Mouse (Mus musculus): Measurements from ENCODE around the gene Gse1. TPM values are rescaled to one million over a fixed set of nuclear protein-coding genes. Genes with fewer than 3 reads are reported as not detected.

The Gse1 gene
- polyA plus RNA-seq, 1 experiment from 2014 or later, result 11.3 TPM

- no peak overlapping the region for H3K4me3 ChIP-seq (ENCODE audit: low read length)
- no peak overlapping the region for H3K27ac ChIP-seq (ENCODE audit: low read depth, low read length)
- H3K9me3 ChIP-seq (ENCODE audit: control insufficient read depth, low read length), result peaks cover 2% of the 10 kb centered on the region; the same call in 1 of the 2 replicates
- no peaks in the 10 kb centered on the region for H3K4me1 ChIP-seq (ENCODE audit: control insufficient read depth, insufficient read depth, low read length)
- H3K4me2 ChIP-seq (replicated peaks; ENCODE audit: low read depth, low read length), result no peak overlapping the region
- no peak; the same call in 1 of the 2 replicates for ATAC-seq (ENCODE audit: low FRiP score, low TSS enrichment)
- H3K36me3 ChIP-seq (ENCODE audit: control insufficient read depth, insufficient read depth, low read length), result 0 out of 2 replicates have a peak, but pooled peaks cover 3% of the 10 kb centered on the region
- H3K9ac ChIP-seq (ENCODE audit: low read depth, low read length), result no peak overlapping the region
- WGBS, result 87% methylated on average over 5 of the region's 5 CpGs
- H3K27me3 ChIP-seq (ENCODE audit: control insufficient read depth, insufficient read depth, low read length), result no peaks in the 10 kb centered on the region
These were observed 15.7 kb downstream of the Gse1 start for GRCm38 (mm10) chr8:120243916-120244451.

GRCm38 (mm10) chr8:120244553-120244952 is 16.3 kb downstream of the Gse1 start:
- 91% methylated on average over 10 of the region's 10 CpGs for WGBS
- Histone ChIP-seq H3K36me3 (ENCODE audit: control insufficient read depth, insufficient read depth, low read length) (0 out of 2 replicates have a peak, but pooled peaks cover 3% of the 10 kb centered on the region), H3K27ac (ENCODE audit: low read depth, low read length) (no peak overlapping the region), H3K9me3 (ENCODE audit: control insufficient read depth, low read length) (peaks cover 2% of the 10 kb centered on the region; the same call in 1 of the 2 replicates), H3K4me3 (ENCODE audit: low read length) (no peak overlapping the region), H3K27me3 (ENCODE audit: control insufficient read depth, insufficient read depth, low read length) (no peaks in the 10 kb centered on the region), H3K4me2 (replicated peaks; ENCODE audit: low read depth, low read length) (no peak overlapping the region), H3K9ac (ENCODE audit: low read depth, low read length) (no peak overlapping the region), H3K4me1 (ENCODE audit: control insufficient read depth, insufficient read depth, low read length) (no peaks in the 10 kb centered on the region)
- ATAC-seq (ENCODE audit: low FRiP score, low TSS enrichment), result no peak

GRCm38 (mm10) chr8:120247618-120248017 is 19.4 kb downstream of the Gse1 start:
- Histone ChIP-seq H3K4me1 (ENCODE audit: control insufficient read depth, insufficient read depth, low read length) (peaks cover 13% of the 10 kb centered on the region), H3K36me3 (ENCODE audit: control insufficient read depth, insufficient read depth, low read length) (0 out of 2 replicates have a peak, but pooled peaks cover 3% of the 10 kb centered on the region), H3K27ac (ENCODE audit: low read depth, low read length) (no peak overlapping the region), H3K4me3 (ENCODE audit: low read length) (no peak overlapping the region), H3K4me2 (replicated peaks; ENCODE audit: low read depth, low read length) (no peak overlapping the region), H3K9ac (ENCODE audit: low read depth, low read length) (no peak overlapping the region), H3K27me3 (ENCODE audit: control insufficient read depth, insufficient read depth, low read length) (no peaks in the 10 kb centered on the region), H3K9me3 (ENCODE audit: control insufficient read depth, low read length) (peaks cover 2% of the 10 kb centered on the region; the same call in 1 of the 2 replicates)
- 80% methylated on average over 5 of the region's 5 CpGs for WGBS
- no peak for ATAC-seq (ENCODE audit: low FRiP score, low TSS enrichment)

GRCm38 (mm10) chr8:120248031-120248430 is 19.8 kb downstream of the Gse1 start:
- Histone ChIP-seq H3K4me3 (ENCODE audit: low read length) (no peak overlapping the region), H3K9ac (ENCODE audit: low read depth, low read length) (no peak overlapping the region), H3K36me3 (ENCODE audit: control insufficient read depth, insufficient read depth, low read length) (0 out of 2 replicates have a peak, but pooled peaks cover 3% of the 10 kb centered on the region), H3K27ac (ENCODE audit: low read depth, low read length) (no peak overlapping the region), H3K4me1 (ENCODE audit: control insufficient read depth, insufficient read depth, low read length) (peaks cover 13% of the 10 kb centered on the region), H3K9me3 (ENCODE audit: control insufficient read depth, low read length) (peaks cover 2% of the 10 kb centered on the region; the same call in 1 of the 2 replicates), H3K27me3 (ENCODE audit: control insufficient read depth, insufficient read depth, low read length) (no peaks in the 10 kb centered on the region), H3K4me2 (replicated peaks; ENCODE audit: low read depth, low read length) (no peak overlapping the region)
- 83% methylated on average over 7 of the region's 7 CpGs for WGBS
- no peak for ATAC-seq (ENCODE audit: low FRiP score, low TSS enrichment)

GRCm38 (mm10) chr8:120248451-120248850 is 20.2 kb downstream of the Gse1 start:
- Histone ChIP-seq H3K9me3 (ENCODE audit: control insufficient read depth, low read length) (peaks cover 2% of the 10 kb centered on the region; the same call in 1 of the 2 replicates), H3K4me1 (ENCODE audit: control insufficient read depth, insufficient read depth, low read length) (peaks cover 13% of the 10 kb centered on the region), H3K4me3 (ENCODE audit: low read length) (no peak overlapping the region), H3K36me3 (ENCODE audit: control insufficient read depth, insufficient read depth, low read length) (0 out of 2 replicates have a peak, but pooled peaks cover 3% of the 10 kb centered on the region), H3K27me3 (ENCODE audit: control insufficient read depth, insufficient read depth, low read length) (no peaks in the 10 kb centered on the region), H3K4me2 (replicated peaks; ENCODE audit: low read depth, low read length) (no peak overlapping the region), H3K27ac (ENCODE audit: low read depth, low read length) (no peak overlapping the region), H3K9ac (ENCODE audit: low read depth, low read length) (no peak overlapping the region)
- ATAC-seq (ENCODE audit: low FRiP score, low TSS enrichment), result no peak
- WGBS, result 92% methylated on average over 4 of the region's 4 CpGs

- 82% methylated on average over 9 of the region's 9 CpGs for WGBS
- no peaks in the 10 kb centered on the region for H3K27me3 ChIP-seq (ENCODE audit: control insufficient read depth, insufficient read depth, low read length)
- peaks cover 13% of the 10 kb centered on the region for H3K4me1 ChIP-seq (ENCODE audit: control insufficient read depth, insufficient read depth, low read length)
- H3K9ac ChIP-seq (ENCODE audit: low read depth, low read length), result no peak overlapping the region
- no peak overlapping the region for H3K27ac ChIP-seq (ENCODE audit: low read depth, low read length)
- no peaks in the 10 kb centered on the region for H3K36me3 ChIP-seq (ENCODE audit: control insufficient read depth, insufficient read depth, low read length)
- no peak for ATAC-seq (ENCODE audit: low FRiP score, low TSS enrichment)
- H3K4me3 ChIP-seq (ENCODE audit: low read length), result no peak overlapping the region
- no peak overlapping the region for H3K4me2 ChIP-seq (replicated peaks; ENCODE audit: low read depth, low read length)
- peaks cover 2% of the 10 kb centered on the region; the same call in 1 of the 2 replicates for H3K9me3 ChIP-seq (ENCODE audit: control insufficient read depth, low read length)
These were observed 21.6 kb downstream of the Gse1 start for GRCm38 (mm10) chr8:120249800-120250336.

GRCm38 (mm10) chr8:120250750-120251410 is 22.6 kb downstream of the Gse1 start:
- no peak overlapping the region for H3K9ac ChIP-seq (ENCODE audit: low read depth, low read length)
- H3K4me1 ChIP-seq (ENCODE audit: control insufficient read depth, insufficient read depth, low read length), result peaks cover 13% of the 10 kb centered on the region
- H3K27ac ChIP-seq (ENCODE audit: low read depth, low read length), result peak overlapping the region; percentile 59; the same call in 1 of the 2 replicates
- no peak; the same call in 1 of the 2 replicates for ATAC-seq (ENCODE audit: low FRiP score, low TSS enrichment)
- no peaks in the 10 kb centered on the region for H3K36me3 ChIP-seq (ENCODE audit: control insufficient read depth, insufficient read depth, low read length)
- peaks cover 2% of the 10 kb centered on the region; the same call in 1 of the 2 replicates for H3K9me3 ChIP-seq (ENCODE audit: control insufficient read depth, low read length)
- H3K27me3 ChIP-seq (ENCODE audit: control insufficient read depth, insufficient read depth, low read length), result no peaks in the 10 kb centered on the region
- no peak overlapping the region for H3K4me2 ChIP-seq (replicated peaks; ENCODE audit: low read depth, low read length)
- 63% methylated on average over 16 of the region's 16 CpGs for WGBS
- H3K4me3 ChIP-seq (ENCODE audit: low read length), result no peak overlapping the region

GRCm38 (mm10) chr8:120251411-120252035 is 23.3 kb downstream of the Gse1 start:
- Histone ChIP-seq H3K4me1 (ENCODE audit: control insufficient read depth, insufficient read depth, low read length) (peaks cover 17% of the 10 kb centered on the region), H3K4me3 (ENCODE audit: low read length) (no peak overlapping the region), H3K9me3 (ENCODE audit: control insufficient read depth, low read length) (peaks cover 2% of the 10 kb centered on the region; the same call in 1 of the 2 replicates), H3K9ac (ENCODE audit: low read depth, low read length) (peak overlapping the region; percentile 23; the same call in 1 of the 2 replicates), H3K27ac (ENCODE audit: low read depth, low read length) (peak overlapping the region; percentile 59; the same call in 1 of the 2 replicates), H3K27me3 (ENCODE audit: control insufficient read depth, insufficient read depth, low read length) (no peaks in the 10 kb centered on the region), H3K36me3 (ENCODE audit: control insufficient read depth, insufficient read depth, low read length) (no peaks in the 10 kb centered on the region), H3K4me2 (replicated peaks; ENCODE audit: low read depth, low read length) (no peak overlapping the region)
- peak; percentile 33 for ATAC-seq (ENCODE audit: low FRiP score, low TSS enrichment)
- WGBS, result 41% methylated on average over 9 of the region's 9 CpGs

Data from kidney, embryonic 14.5 days (tissue).